Comparison of ENCODE assay signal across 8 mouse cellular contexts in genomic region chr3:55353909-55354511, GRCm38 (mm10).
DNase-seq lines count a peak whose midpoint lies in the region; ATAC-seq and TF ChIP-seq lines count a peak whose summit lies in the region.

No protein-coding gene starts in this region.

- peak; percentile 86 to 88 for DNase-seq in adrenal gland, adult (ENCODE audit: inconsistent age in 2 of 2, low spot score in 1 of 2)
- no peak for DNase-seq in adrenal gland, postnatal 4 days (ENCODE audit: low spot score in 2 of 2)
- peak; percentile 69 for DNase-seq in adrenal gland, postnatal 10 days
- DNase-seq in forebrain, embryonic 14.5 days (ENCODE audit: low spot score): peak; percentile 79
- peak; percentile 86 for DNase-seq in hindbrain, postnatal 0 days (ENCODE audit: low spot score)
- peak; percentile 77 for DNase-seq in left cerebral cortex, postnatal 4 days
- peak; percentile 78 for DNase-seq in neural tube, embryonic 11.5 days (ENCODE audit: low spot score)
- DNase-seq in thymus, postnatal 0 days (ENCODE audit: low spot score): no peak

- peaks cover 45% of the 10 kb centered on the region for H3K4me1 ChIP-seq in forebrain, embryonic 14.5 days (ENCODE audit: control insufficient read depth, insufficient read depth, low read length)
- H3K4me1 ChIP-seq in hindbrain, postnatal 0 days (ENCODE audit: insufficient read depth, low read length): peaks cover 36% of the 10 kb centered on the region
- peaks cover 18% of the 10 kb centered on the region for H3K4me1 ChIP-seq in neural tube, embryonic 11.5 days (ENCODE audit: control insufficient read depth, insufficient read depth, low read length)

- no peaks in the 10 kb centered on the region for H3K36me3 ChIP-seq in forebrain, embryonic 14.5 days (ENCODE audit: control insufficient read depth, insufficient read depth, low read length)
- H3K36me3 ChIP-seq in hindbrain, postnatal 0 days (ENCODE audit: insufficient read depth, low read length): no peaks in the 10 kb centered on the region
- no peaks in the 10 kb centered on the region for H3K36me3 ChIP-seq in neural tube, embryonic 11.5 days (ENCODE audit: control insufficient read depth, insufficient read depth, low read length)

- H3K27me3 ChIP-seq in forebrain, embryonic 14.5 days (replicated peaks; ENCODE audit: control insufficient read depth, insufficient read depth, low read length): no peaks in the 10 kb centered on the region
- no peaks in the 10 kb centered on the region for H3K27me3 ChIP-seq in hindbrain, postnatal 0 days (ENCODE audit: insufficient read depth, low read length)
- H3K27me3 ChIP-seq in neural tube, embryonic 11.5 days (ENCODE audit: control insufficient read depth, insufficient read depth, low read length): no peaks in the 10 kb centered on the region

- no peaks in the 10 kb centered on the region for H3K9me3 ChIP-seq in forebrain, embryonic 14.5 days (replicated peaks; ENCODE audit: control insufficient read depth, low read length)
- H3K9me3 ChIP-seq in hindbrain, postnatal 0 days (ENCODE audit: low read length): no peaks in the 10 kb centered on the region
- H3K9me3 ChIP-seq in neural tube, embryonic 11.5 days (ENCODE audit: control insufficient read depth, low read length): no peaks in the 10 kb centered on the region

- TF ChIP-seq CTCF in hindbrain, postnatal 0 days (IDR thresholded peaks at IDR 0.05; ENCODE audit: low read depth): no peak

- 0 out of 2 replicates have a peak overlapping the region, but pooled peaks have one; percentile 17 for H3K27ac ChIP-seq in forebrain, embryonic 14.5 days (ENCODE audit: low read depth, low read length)
- peak overlapping the region; percentile 42 for H3K27ac ChIP-seq in hindbrain, postnatal 0 days
- peak overlapping the region; percentile 83 for H3K27ac ChIP-seq in neural tube, embryonic 11.5 days (ENCODE audit: low read depth, low read length)

- no peak overlapping the region for H3K9ac ChIP-seq in forebrain, embryonic 14.5 days (ENCODE audit: low read length)
- no peak overlapping the region for H3K9ac ChIP-seq in hindbrain, postnatal 0 days (replicated peaks; ENCODE audit: low read length)
- H3K9ac ChIP-seq in neural tube, embryonic 11.5 days (ENCODE audit: low read length): peak overlapping the region; percentile 15

- intact Hi-C loops in left cerebral cortex, postnatal 4 days (cut with DNase I): loop anchor here (5.0 kb wide), 1 partner anchor 112 kb away; the partner anchor contains the start of gene Dclk1

- no peak overlapping the region for H3K4me3 ChIP-seq in forebrain, embryonic 14.5 days (ENCODE audit: low read depth, low read length)
- no peak overlapping the region for H3K4me3 ChIP-seq in hindbrain, postnatal 0 days (ENCODE audit: low read length)
- no peak overlapping the region for H3K4me3 ChIP-seq in neural tube, embryonic 11.5 days (ENCODE audit: low read depth, low read length)

- ATAC-seq in forebrain, embryonic 14.5 days: peak; percentile 38
- ATAC-seq in hindbrain, postnatal 0 days: peak; percentile 61
- ATAC-seq in neural tube, embryonic 11.5 days (ENCODE audit: insufficient read depth, low FRiP score, low TSS enrichment): peak; percentile 51

- no peak overlapping the region for H3K4me2 ChIP-seq in forebrain, embryonic 14.5 days (ENCODE audit: low read length)
- no peak overlapping the region for H3K4me2 ChIP-seq in hindbrain, postnatal 0 days (ENCODE audit: low read depth, low read length)
- H3K4me2 ChIP-seq in neural tube, embryonic 11.5 days (ENCODE audit: low read depth): no peak overlapping the region

- 25% methylated on average over 13 of the region's 13 CpGs for WGBS in forebrain, embryonic 14.5 days
- WGBS in hindbrain, postnatal 0 days: 19% methylated on average over 13 of the region's 13 CpGs
- WGBS in neural tube, embryonic 11.5 days: 12% methylated on average over 13 of the region's 13 CpGs

Comparison
In these comparisons a context has a peak if more than half of its experiments do, and no peak if none do; other contexts are left out.
1. DNase-seq: peak in adrenal gland, adult (2 of 2), adrenal gland, postnatal 10 days (single experiment), forebrain, embryonic 14.5 days (single experiment), hindbrain, postnatal 0 days (single experiment), left cerebral cortex, postnatal 4 days (single experiment) and neural tube, embryonic 11.5 days (single experiment); none in adrenal gland, postnatal 4 days (0 of 2) and thymus, postnatal 0 days (single experiment).
2. H3K27ac ChIP-seq: peak in every context shown above with its lines; median percentile 83 in neural tube, embryonic 11.5 days; 42 in hindbrain, postnatal 0 days; 17 in forebrain, embryonic 14.5 days.
3. Peak in every context shown above with its lines, with median percentiles within 50 percentile points of each other: ATAC-seq.